Mouse (Mus musculus) limb, embryonic 14.5 days (tissue): ENCODE measurements around the gene Samm50. TPM values are rescaled to one million over a fixed set of nuclear protein-coding genes. Genes with fewer than 3 reads are reported as not detected.
A peak's percentile ranks its signal among the peaks of the same experiment; 100 is the strongest.

ENCODE experiments used
- ATAC-seq: fragments of 200-750 bp; cut with Nextera tagmentation; 2 replicates; pipeline ENCODE4 v1.8.0; 2017; ENCODE audit warnings: low read depth, moderate number of reproducible peaks, moderate TSS enrichment; ENCODE audit not compliant: low FRiP score
- DNase-seq: peaks from one replicate; pipeline ENCODE4 v3.0.0-alpha.2; 2015; ENCODE audit warnings: low spot score
- H3K27ac ChIP-seq: fragments of 300-500 bp; sonication (generic); replicated peaks from 2 replicates; pipeline ENCODE4 v1.5.1; 2014; ENCODE audit warnings: low read depth, mild to moderate bottlenecking, low read length, moderate library complexity, mixed read lengths
- H3K27me3 ChIP-seq: fragments of 300-500 bp; sonication (generic); 2 replicates; pipeline ENCODE4 v1.6.1; 2014; ENCODE audit warnings: low read length, mixed read lengths; ENCODE audit not compliant: control insufficient read depth, insufficient read depth
- H3K36me3 ChIP-seq: fragments of 300-500 bp; sonication (generic); 2 replicates; pipeline ENCODE4 v1.6.1; 2014; ENCODE audit warnings: mild to moderate bottlenecking, low read length, moderate library complexity, mixed read lengths; ENCODE audit not compliant: control insufficient read depth, insufficient read depth
- H3K4me1 ChIP-seq: fragments of 300-500 bp; sonication (generic); 2 replicates; pipeline ENCODE4 v1.6.1; 2014; ENCODE audit warnings: antibody characterized with exemption, low read length, mixed read lengths; ENCODE audit not compliant: control insufficient read depth, insufficient read depth
- H3K4me2 ChIP-seq: fragments of 300-500 bp; sonication (generic); replicated peaks from 2 replicates; pipeline ENCODE4 v1.6.1; 2014; ENCODE audit warnings: low read depth, mild to moderate bottlenecking, low read length, moderate library complexity; ENCODE audit not compliant: severe bottlenecking
- H3K4me3 ChIP-seq: fragments of 300-500 bp; sonication (generic); replicated peaks from 2 replicates; pipeline ENCODE4 v1.5.1; 2014; ENCODE audit warnings: low read length
- H3K9ac ChIP-seq: fragments of 300-500 bp; sonication (generic); 2 replicates; pipeline ENCODE4 v1.6.1; 2014; ENCODE audit warnings: mild to moderate bottlenecking, low read depth, low read length, moderate library complexity; ENCODE audit not compliant: severe bottlenecking
- H3K9me3 ChIP-seq: fragments of 300-500 bp; sonication (generic); 2 replicates; pipeline ENCODE4 v1.6.1; 2016; ENCODE audit warnings: low read length; ENCODE audit not compliant: control insufficient read depth
- POLR2A ChIP-seq: fragments of 200-500 bp; IDR thresholded peaks from 2 replicates; pipeline ENCODE4 v1.8.0; 2012; ENCODE audit warnings: inconsistent platforms, mild to moderate bottlenecking, moderate library complexity, borderline replicate concordance; ENCODE audit not compliant: insufficient read depth, insufficient read length; ENCODE audit errors: extremely low read depth
- WGBS: fragments of 180-500 bp; shearing (Covaris S2); extraction: QIAGEN DNeasy Blood & Tissue Kit; methylation state at CpG from one replicate; pipeline ENCODE4 v1.1.7; 2014; 5-methylcytosine and 5-hydroxymethylcytosine counted together
- polyA plus RNA-seq, 2 experiments: library from polyadenylated mRNA; depleted of rRNA in 1 of 2; stranded (reverse) in 1 of 2; unstranded in 1 of 2; fragments of >200 nt; fragmentation: Nextera tagmentation in 1 of 2; extraction: Ambion mirVana in 1 of 2; gene quantifications; 2 replicates each; pipeline versions ENCODE4 v1.2.1 to v1.2.3; 2012 to 2014

Gene Samm50
- polyA plus RNA-seq, 2 experiments, result 29.1 to 71.2 TPM

DNA sequence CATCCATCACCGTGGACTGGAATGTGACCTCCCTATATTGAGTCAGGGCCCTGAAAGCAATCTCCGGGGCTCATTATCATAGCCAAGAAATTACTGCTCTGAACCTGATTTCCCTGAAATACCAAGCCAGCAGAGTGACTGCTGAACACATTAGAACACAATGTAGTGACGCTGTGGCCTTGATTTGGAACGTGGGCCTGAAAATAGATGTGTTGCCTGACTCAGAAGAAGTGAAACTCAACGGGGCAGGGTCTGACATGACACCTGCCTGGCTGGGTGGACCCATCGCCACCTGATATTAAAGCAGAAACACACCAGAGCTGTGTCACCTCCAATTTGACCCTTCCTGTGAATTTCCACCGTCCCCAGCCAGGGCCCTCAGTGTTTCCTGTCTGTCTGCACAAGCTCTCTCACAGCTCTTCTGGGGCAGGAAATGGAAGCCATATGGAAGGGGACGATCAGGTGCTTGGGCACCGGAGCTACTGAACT, 26.8 kb downstream of the Samm50 start:
- Histone ChIP-seq H3K9me3 (no peaks in the 10 kb centered on the region), H3K4me3 (no peak overlapping the region), H3K27me3 (no peaks in the 10 kb centered on the region), H3K4me1 (peaks cover 14% of the 10 kb centered on the region), H3K27ac (no peak overlapping the region; the same call in 1 of the 2 replicates), H3K4me2 (no peak overlapping the region), H3K9ac (no peak overlapping the region), H3K36me3 (peaks cover 12% of the 10 kb centered on the region)
- DNase-seq, result no peak
- TF ChIP-seq POLR2A, result no peak
- whole genome bisulfite sequencing, result 9% methylated on average over 9 of the region's 9 CpGs
- ATAC-seq, result peak; percentile 55; the same call in 1 of the 2 replicates

DNA sequence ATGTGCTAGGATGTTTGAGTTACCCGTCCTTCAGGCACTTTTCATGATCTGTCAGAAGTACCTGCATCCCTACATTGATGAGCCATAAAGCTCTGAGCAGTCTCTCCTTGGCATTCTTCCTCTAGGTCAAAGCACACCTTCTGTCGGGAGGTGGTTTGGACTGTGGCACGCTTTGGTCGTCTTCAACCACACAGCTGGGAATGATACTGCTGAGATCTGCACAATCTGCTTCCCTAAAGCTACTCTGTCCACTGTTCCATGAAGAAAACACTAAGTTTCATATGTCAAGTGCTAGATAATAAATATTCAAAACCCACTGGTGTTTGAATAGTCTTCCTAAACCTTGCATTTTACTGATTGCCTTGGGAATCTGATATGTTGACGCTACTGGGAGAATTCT, 29.5 kb downstream of the Samm50 start:
- no peaks in the 10 kb centered on the region for H3K9me3 ChIP-seq
- H3K27me3 ChIP-seq, result no peaks in the 10 kb centered on the region
- H3K36me3 ChIP-seq, result no peaks in the 10 kb centered on the region
- H3K9ac ChIP-seq, result no peak overlapping the region
- ATAC-seq, result no peak
- TF ChIP-seq POLR2A, result no peak
- H3K27ac ChIP-seq, result no peak overlapping the region
- 72% methylated on average over 5 of the region's 5 CpGs for WGBS
- H3K4me1 ChIP-seq, result peaks cover 16% of the 10 kb centered on the region
- DNase-seq, result no peak
- no peak overlapping the region for H3K4me2 ChIP-seq
- no peak overlapping the region for H3K4me3 ChIP-seq

DNA sequence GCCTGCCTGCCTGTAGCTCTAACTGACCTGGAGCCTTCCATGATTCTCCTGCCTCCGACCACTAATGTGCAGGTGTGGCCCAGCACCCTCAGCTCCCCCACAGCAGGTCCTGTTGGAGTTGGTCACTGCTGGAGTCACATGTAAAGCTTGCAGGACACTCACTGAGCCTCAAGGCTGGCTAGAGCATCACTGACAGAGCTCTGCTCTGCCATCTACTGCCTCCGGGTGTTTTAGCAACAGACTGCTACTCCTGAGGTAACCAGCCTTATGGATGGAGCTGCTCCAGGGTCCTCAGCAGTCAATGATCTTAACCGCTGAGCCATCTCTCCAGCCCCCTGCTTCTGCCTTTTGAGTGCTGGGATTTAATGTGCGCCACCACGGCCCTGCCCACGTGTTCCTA, 31.4 kb downstream of the Samm50 start:
- Histone ChIP-seq H3K27ac (no peak overlapping the region), H3K4me2 (no peak overlapping the region), H3K27me3 (no peaks in the 10 kb centered on the region), H3K9me3 (no peaks in the 10 kb centered on the region), H3K4me1 (peaks cover 11% of the 10 kb centered on the region), H3K4me3 (no peak overlapping the region), H3K9ac (no peak overlapping the region), H3K36me3 (no peaks in the 10 kb centered on the region)
- DNase-seq (no peak), ATAC-seq (no peak)
- 28% methylated on average over 6 of the region's 6 CpGs for WGBS
- no peak for TF ChIP-seq POLR2A

DNA sequence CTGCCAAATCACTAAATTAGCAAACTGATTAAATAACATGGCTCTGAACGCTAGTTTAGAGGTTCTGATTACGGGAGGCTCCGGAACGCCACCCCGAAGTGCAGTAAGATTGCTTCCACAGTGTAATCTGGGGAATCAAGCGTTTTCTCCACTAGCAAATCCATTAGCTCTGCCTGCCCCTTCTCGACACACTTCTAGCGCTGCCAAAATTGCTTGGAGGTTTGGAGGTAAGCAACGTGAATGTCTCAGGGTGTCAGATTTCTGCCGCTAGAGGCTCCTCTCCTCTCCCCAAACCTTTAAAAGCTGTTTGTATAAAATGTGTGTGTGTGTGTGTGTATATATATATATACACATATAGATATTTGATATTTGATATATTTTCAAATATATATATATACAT, 32.7 kb downstream of the Samm50 start:
- no peak for DNase-seq
- no peak overlapping the region for H3K27ac ChIP-seq
- no peak overlapping the region for H3K9ac ChIP-seq
- H3K4me3 ChIP-seq, result no peak overlapping the region
- WGBS, result 28% methylated on average over 10 of the region's 10 CpGs
- no peak overlapping the region for H3K4me2 ChIP-seq
- H3K27me3 ChIP-seq, result no peaks in the 10 kb centered on the region
- no peak for TF ChIP-seq POLR2A
- no peaks in the 10 kb centered on the region for H3K9me3 ChIP-seq
- H3K36me3 ChIP-seq, result no peaks in the 10 kb centered on the region
- H3K4me1 ChIP-seq, result peaks cover 4% of the 10 kb centered on the region; the same call in 1 of the 2 replicates
- peak; percentile 56; the same call in 1 of the 2 replicates for ATAC-seq

DNA sequence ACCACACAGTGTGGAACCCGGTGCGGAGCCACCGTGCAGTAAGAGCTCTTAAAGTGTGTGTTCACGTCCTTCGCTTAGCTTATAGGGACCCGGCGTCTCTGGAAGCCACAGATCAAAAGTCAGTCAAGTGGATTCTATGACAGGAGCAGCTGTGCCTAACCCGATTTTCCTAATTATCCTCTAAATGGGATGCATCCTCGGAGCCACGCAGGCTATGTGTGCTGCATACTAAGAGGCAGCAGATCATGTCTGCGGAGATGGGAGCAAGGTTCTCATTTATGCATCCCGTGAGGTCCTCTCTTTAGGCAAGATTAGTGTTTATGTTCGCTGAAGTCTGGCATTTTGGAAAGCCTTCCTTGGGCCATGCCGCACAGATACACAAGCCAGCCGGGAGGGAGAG, 34.9 kb downstream of the Samm50 start:
- ATAC-seq (no peak), DNase-seq (no peak)
- TF ChIP-seq POLR2A, result no peak

DNA sequence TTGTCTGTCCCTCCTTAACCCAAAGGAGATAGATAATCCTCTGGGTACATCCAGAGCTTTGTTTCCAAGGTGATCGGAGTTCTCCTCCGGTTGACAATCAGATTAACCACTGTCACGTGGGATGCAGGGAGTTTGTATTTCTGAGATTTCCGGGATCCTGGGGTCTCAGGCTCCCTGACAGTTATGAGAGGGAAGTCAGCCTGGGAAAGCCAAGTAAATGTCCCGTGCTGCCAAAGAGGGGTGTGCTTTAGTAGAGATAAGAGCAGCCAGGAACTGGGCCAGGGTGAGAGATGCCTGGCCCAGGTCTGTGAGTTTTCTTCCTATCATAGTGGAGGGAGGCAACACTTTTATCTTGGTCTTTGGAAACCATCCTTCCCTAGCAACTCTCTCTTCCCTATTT, 38.6 kb downstream of the Samm50 start:
- Histone ChIP-seq H3K4me1 (peaks cover 18% of the 10 kb centered on the region), H3K4me3 (no peak overlapping the region), H3K4me2 (peak overlapping the region; percentile 98; the same call in 1 of the 2 replicates), H3K36me3 (no peaks in the 10 kb centered on the region), H3K27ac (no peak overlapping the region), H3K9me3 (no peaks in the 10 kb centered on the region), H3K27me3 (no peaks in the 10 kb centered on the region), H3K9ac (no peak overlapping the region; the same call in 1 of the 2 replicates)
- DNase-seq (no peak), ATAC-seq (no peak)
- no peak for TF ChIP-seq POLR2A
- 28% methylated on average over 5 of the region's 5 CpGs for WGBS

More for the DNA sequence above, 34.9 kb downstream of the Samm50 start:
- Histone ChIP-seq H3K27ac (no peak overlapping the region), H3K9ac (no peak overlapping the region), H3K27me3 (no peaks in the 10 kb centered on the region), H3K4me1 (peaks cover 16% of the 10 kb centered on the region), H3K4me2 (no peak overlapping the region), H3K4me3 (no peak overlapping the region), H3K9me3 (no peaks in the 10 kb centered on the region), H3K36me3 (no peaks in the 10 kb centered on the region)
- 73% methylated on average over 15 of the region's 15 CpGs for whole genome bisulfite sequencing
